Mouse (Mus musculus) CH12.LX (cell line): ENCODE measurements around the gene Ndst2. TPM values are rescaled to one million over a fixed set of nuclear protein-coding genes. Genes with fewer than 3 reads are reported as not detected.
A peak's percentile ranks its signal among the peaks of the same experiment; 100 is the strongest.

ENCODE experiments used
- DNase-seq: peaks from one replicate; pipeline ENCODE4 v3.0.0-alpha.2; 2013; ENCODE audit errors: extremely low read depth
- H3K27ac ChIP-seq: 2 replicates; pipeline ENCODE4 v1.5.1; 2012; ENCODE audit warnings: low read depth, mild to moderate bottlenecking, control low read depth, moderate library complexity; ENCODE audit not compliant: insufficient read depth
- H3K27me3 ChIP-seq: replicated peaks from 2 replicates; pipeline ENCODE3; 2012; ENCODE audit warnings: inconsistent platforms
- H3K36me3 ChIP-seq, 2 experiments: replicated peaks in 1 of 2; 2 replicates each; pipeline versions ENCODE3 to v1.6.1; 2012; ENCODE audit warnings: inconsistent platforms in 1 of 2, low read length in 1 of 2, mild to moderate bottlenecking in 1 of 2, mixed read lengths in 1 of 2, moderate library complexity in 1 of 2; ENCODE audit not compliant: control insufficient read depth in 1 of 2, insufficient read depth in 1 of 2
- H3K4me1 ChIP-seq, 2 experiments: 2 replicates each; pipeline ENCODE4 v1.6.1; 2012; ENCODE audit warnings: inconsistent platforms in 1 of 2, moderate library complexity in 1 of 2; ENCODE audit not compliant: insufficient read depth in 2 of 2, control insufficient read depth in 1 of 2
- H3K4me2 ChIP-seq: 2 replicates; pipeline ENCODE4 v1.6.1; 2012; ENCODE audit warnings: low read depth, mild to moderate bottlenecking, control low read depth; ENCODE audit not compliant: poor library complexity, insufficient read depth, severe bottlenecking
- H3K4me3 ChIP-seq, 3 experiments: fragments of 150-350 bp in 1 of 3; sonication (generic) in 1 of 3; replicated peaks in 1 of 3; 2 replicates each; pipeline versions ENCODE3 to v1.5.1; 2011 to 2012; ENCODE audit warnings: low read depth in 2 of 3, low read length in 2 of 3, mild to moderate bottlenecking in 2 of 3, moderate library complexity in 2 of 3, control low read depth in 1 of 3, improper control_type of control experiment in 1 of 3, inconsistent platforms in 1 of 3, mixed read lengths in 1 of 3; ENCODE audit not compliant: poor library complexity in 1 of 3
- H3K79me2 ChIP-seq: replicated peaks from 2 replicates; pipeline ENCODE4 v1.6.1; 2012; ENCODE audit warnings: mild to moderate bottlenecking, moderate library complexity; ENCODE audit not compliant: control insufficient read depth, poor library complexity, insufficient read depth, severe bottlenecking; ENCODE audit errors: extremely low read depth
- H3K9ac ChIP-seq: 2 replicates; pipeline ENCODE4 v1.6.1; 2012; ENCODE audit warnings: low read depth, mild to moderate bottlenecking, control low read depth, moderate library complexity; ENCODE audit not compliant: insufficient read depth
- H3K9me3 ChIP-seq: replicated peaks from 2 replicates; pipeline ENCODE3; 2012; ENCODE audit warnings: low read length, inconsistent platforms, mixed read lengths
- BHLHE40 ChIP-seq: IDR thresholded peaks from 2 replicates; pipeline ENCODE4 v1.6.1; 2011; ENCODE audit warnings: mild to moderate bottlenecking, low read depth, low read length, improper control_type of control experiment
- CTCF ChIP-seq, 2 experiments: IDR thresholded peaks in 1 of 2; conservative IDR thresholded peaks in 1 of 2; 2 replicates each; pipeline ENCODE4 v1.5.1; 2011 to 2012; ENCODE audit warnings: low read depth in 2 of 2, low read length in 2 of 2, improper control_type of control experiment in 1 of 2, inconsistent platforms in 1 of 2, mild to moderate bottlenecking in 1 of 2, moderate library complexity in 1 of 2
- ETS1 ChIP-seq: conservative IDR thresholded peaks from 2 replicates; pipeline ENCODE4 v1.6.1; 2012; ENCODE audit warnings: low read depth, mild to moderate bottlenecking, inconsistent platforms, low read length, improper control_type of control experiment, moderate library complexity
- HCFC1 ChIP-seq: IDR thresholded peaks from 2 replicates; pipeline ENCODE4 v1.6.1; 2012; ENCODE audit warnings: low read depth, mild to moderate bottlenecking, inconsistent platforms, low read length, improper control_type of control experiment
- IRF4 ChIP-seq: IDR thresholded peaks from 2 replicates; pipeline ENCODE4 v1.6.1; 2014; ENCODE audit warnings: low read depth, mild to moderate bottlenecking, inconsistent platforms, low read length, improper control_type of control experiment
- JUN ChIP-seq: IDR thresholded peaks from 2 replicates; pipeline ENCODE4 v1.6.1; 2011; ENCODE audit warnings: low read depth, mild to moderate bottlenecking, low read length, improper control_type of control experiment, moderate library complexity; ENCODE audit not compliant: insufficient read depth
- KAT2A ChIP-seq: IDR thresholded peaks from 2 replicates; pipeline ENCODE4 v1.6.1; 2012; ENCODE audit warnings: low read length, improper control_type of control experiment, inconsistent platforms; ENCODE audit not compliant: insufficient replicate concordance
- MAFK ChIP-seq: IDR thresholded peaks from 2 replicates; pipeline ENCODE4 v1.6.1; 2011; ENCODE audit warnings: low read length, improper control_type of control experiment; ENCODE audit not compliant: insufficient replicate concordance
- MAX ChIP-seq: IDR thresholded peaks from 2 replicates; pipeline ENCODE4 v1.6.1; 2011; ENCODE audit warnings: low read length, improper control_type of control experiment
- MEF2A ChIP-seq: IDR thresholded peaks from 2 replicates; pipeline ENCODE4 v1.6.1; 2014; ENCODE audit warnings: low read depth, mild to moderate bottlenecking, inconsistent platforms, low read length, improper control_type of control experiment, borderline replicate concordance
- PAX5 ChIP-seq: IDR thresholded peaks from 2 replicates; pipeline ENCODE4 v1.6.1; 2012; ENCODE audit warnings: low read length, inconsistent platforms, mixed read lengths
- POLR2AphosphoS2 ChIP-seq: IDR thresholded peaks from 2 replicates; pipeline ENCODE4 v1.6.1; 2011; ENCODE audit warnings: low read depth, low read length, improper control_type of control experiment
- SIN3A ChIP-seq: IDR thresholded peaks from 2 replicates; pipeline ENCODE4 v1.6.1; 2012; ENCODE audit warnings: low read length, improper control_type of control experiment, inconsistent platforms
- ZKSCAN1 ChIP-seq: IDR thresholded peaks from 2 replicates; pipeline ENCODE4 v1.6.1; 2012; ENCODE audit warnings: low read depth, inconsistent platforms, low read length, improper control_type of control experiment, borderline replicate concordance
- ZMIZ1 ChIP-seq: IDR thresholded peaks from 2 replicates; pipeline ENCODE4 v1.6.1; 2012; ENCODE audit warnings: low read depth, mild to moderate bottlenecking, inconsistent platforms, low read length, improper control_type of control experiment
- ZNF384 ChIP-seq: IDR thresholded peaks from 2 replicates; pipeline ENCODE4 v1.6.1; 2012; ENCODE audit warnings: low read depth, low read length, improper control_type of control experiment, inconsistent platforms
- dilution Hi-C: fragments of 300-500 bp; cut with MboI; formaldehyde crosslinking; loops from 2 replicates; pipeline ENCODE4 v1.14.3; 2020; ENCODE audit warnings: low sequenced_read_pairs; ENCODE audit not compliant: extremely low pct_unique_long_range_greater_than_20kb, extremely low pct_ligation_motif_present
- in situ Hi-C: fragments of 300-500 bp; cut with MboI; formaldehyde crosslinking; loops from 3 replicates; pipeline ENCODE4 v1.14.3; 2019; ENCODE audit warnings: low sequenced_read_pairs, low pct_ligation_motif_present, low pct_unique_long_range_greater_than_20kb, mixed read lengths
- polyA plus RNA-seq: library from polyadenylated mRNA; unstranded; fragments of >175 nt; gene quantifications from 2 replicates; pipeline ENCODE4 v1.2.1, GENCODE M21; 2012; ENCODE audit warnings: low read depth; ENCODE audit not compliant: insufficient read length
- total RNA-seq, 2 experiments: library from RNA; depleted of rRNA; stranded (reverse); fragments of 300-350 nt in 1 of 2; fragments of >200 nt in 1 of 2; gene quantifications; 2 replicates each; pipeline ENCODE4 v1.2.3; 2012 to 2014

Ndst2 gene
- total and polyA plus RNA-seq, 3 experiments = 11.4 to 18.0 (median 17.8) TPM

DNA sequence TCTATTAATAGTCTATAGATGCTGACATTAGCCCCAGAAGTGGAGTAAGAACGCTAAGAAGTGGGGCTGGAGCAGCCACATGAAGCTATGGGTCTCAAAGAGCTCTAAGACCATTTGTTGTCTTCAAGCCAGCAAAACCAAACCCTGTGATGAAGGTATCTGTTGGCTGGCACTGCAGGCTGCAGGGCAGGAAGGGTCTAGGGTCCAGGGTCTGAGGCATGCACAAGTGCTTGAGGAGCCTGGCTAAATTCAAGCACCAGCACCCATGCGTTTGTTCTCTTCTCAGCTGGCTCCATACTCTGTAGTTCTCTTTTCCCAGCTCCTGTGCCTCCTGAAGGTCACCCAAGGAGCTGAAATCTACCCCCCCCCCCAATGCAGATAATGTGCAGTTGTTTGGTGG, 690 bp upstream of the Ndst2 start:
- H3K27ac ChIP-seq = no peak overlapping the region
- H3K9me3 ChIP-seq = no peaks in the 10 kb centered on the region
- H3K27me3 ChIP-seq = no peaks in the 10 kb centered on the region
- DNase-seq = no peak
- H3K4me3 ChIP-seq = no peak overlapping the region
- peaks cover 0 to 20% of the 10 kb centered on the region in 2 experiments; a peak in 2 of 4 replicates for H3K4me1 ChIP-seq
- no peak overlapping the region for H3K9ac ChIP-seq
- H3K36me3 ChIP-seq = peaks cover 34 to 69% of the 10 kb centered on the region in 2 experiments
- dilution Hi-C loops (no loop called here), in situ Hi-C loops (no loop called here)
- H3K79me2 ChIP-seq = no peaks in the 10 kb centered on the region; the same call in 1 of the 2 replicates
- TF ChIP-seq JUN (no peak), BHLHE40 (no peak), PAX5 (no peak), MEF2A (no peak), KAT2A (no peak), ZMIZ1 (no peak), ZKSCAN1 (no peak), ETS1 (no peak), CTCF (conservative IDR thresholded peaks at IDR 0.05 in 1 of 2, IDR thresholded peaks at IDR 0.05 in 1 of 2; ENCODE audit: low read depth in 2 of 2, low read length in 2 of 2) (no peak), MAFK (no peak)
- H3K4me2 ChIP-seq = no peak overlapping the region

DNA sequence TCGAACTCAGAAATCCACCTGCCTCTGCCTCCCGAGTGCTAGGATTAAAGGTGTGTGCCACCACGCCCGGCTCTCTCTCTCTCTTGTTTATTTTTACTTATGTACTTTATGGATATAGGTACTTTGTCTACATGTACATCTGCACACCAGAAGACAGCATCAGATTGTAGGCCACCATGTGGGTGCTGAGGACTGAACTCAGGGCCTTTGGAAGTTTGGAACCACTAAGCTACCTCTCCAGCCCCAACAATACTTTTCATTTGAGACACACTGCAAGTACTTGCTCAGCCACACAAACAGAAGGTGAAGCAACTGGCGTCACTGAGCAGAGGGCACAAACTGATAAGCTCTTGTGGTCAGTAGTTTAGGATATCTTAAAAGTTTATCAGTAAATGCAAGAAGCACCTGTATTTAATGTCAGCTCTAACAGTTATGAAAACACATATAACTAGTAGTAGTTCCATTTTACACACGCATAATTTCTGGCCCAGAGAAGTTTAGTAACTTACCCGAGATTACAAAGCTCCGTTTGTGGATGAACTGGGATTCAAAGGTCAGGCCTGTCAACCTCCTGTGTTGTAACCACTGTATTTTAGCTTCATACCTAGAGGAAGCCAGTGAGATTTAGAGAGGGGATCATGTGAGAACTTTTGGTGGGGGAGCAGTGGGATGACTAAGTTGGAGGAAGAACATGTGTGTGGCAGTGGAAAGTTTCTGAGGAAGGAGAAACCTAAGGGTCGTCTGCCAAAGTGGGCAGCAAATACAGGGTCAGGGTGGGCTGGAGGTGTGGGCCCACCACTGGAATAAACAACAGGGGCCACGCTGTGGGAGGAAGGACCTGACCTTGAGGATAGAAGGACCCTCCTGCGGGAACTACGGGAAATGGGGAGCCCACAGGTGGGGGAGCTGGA, 1.1 kb downstream of the Ndst2 start:
- Histone ChIP-seq H3K27me3 (no peaks in the 10 kb centered on the region), H3K4me2 (peak overlapping the region; percentile 76), H3K4me3 (peak overlapping the region; percentile 81 to 91 (median 83)), H3K9me3 (no peaks in the 10 kb centered on the region), H3K27ac (no peak overlapping the region), H3K36me3 (peaks cover 37 to 69% of the 10 kb centered on the region in 2 experiments), H3K9ac (peak overlapping the region; percentile 87), H3K79me2 (no peaks in the 10 kb centered on the region; the same call in 1 of the 2 replicates), H3K4me1 (peaks cover 0 to 20% of the 10 kb centered on the region in 2 experiments; a peak in 2 of 4 replicates)
- TF ChIP-seq PAX5 (no peak), ZNF384 (no peak), HCFC1 (no peak), SIN3A (no peak), ZKSCAN1 (no peak), MAX (no peak), POLR2AphosphoS2 (no peak), IRF4 (no peak), BHLHE40 (no peak)
- peak; percentile 26 for DNase-seq
- dilution Hi-C loops (no loop called here), in situ Hi-C loops (no loop called here)
